Mouse (Mus musculus) gastrocnemius, postnatal 36 days (tissue): ENCODE results near the gene Esrrg. TPM values are rescaled to one million over a fixed set of nuclear protein-coding genes. Genes with fewer than 3 reads are reported as not detected.

ENCODE experiments used
- DNase-seq, 2 experiments: peaks; one replicate each; pipeline ENCODE4 v3.0.0; 2022
- intact Hi-C: fragments of 180-260 bp; cut with DNase I; formaldehyde crosslinking; loops from one replicate; pipeline ENCODE4 v1.15.1; 2025
- total RNA-seq, 2 experiments: library from RNA; stranded (reverse); gene quantifications; 2 replicates each; pipeline ENCODE4 v1.2.3; 2021

Esrrg gene
- total RNA-seq, 2 experiments from 2014 or later, result 18.5 to 30.4 TPM

DNA sequence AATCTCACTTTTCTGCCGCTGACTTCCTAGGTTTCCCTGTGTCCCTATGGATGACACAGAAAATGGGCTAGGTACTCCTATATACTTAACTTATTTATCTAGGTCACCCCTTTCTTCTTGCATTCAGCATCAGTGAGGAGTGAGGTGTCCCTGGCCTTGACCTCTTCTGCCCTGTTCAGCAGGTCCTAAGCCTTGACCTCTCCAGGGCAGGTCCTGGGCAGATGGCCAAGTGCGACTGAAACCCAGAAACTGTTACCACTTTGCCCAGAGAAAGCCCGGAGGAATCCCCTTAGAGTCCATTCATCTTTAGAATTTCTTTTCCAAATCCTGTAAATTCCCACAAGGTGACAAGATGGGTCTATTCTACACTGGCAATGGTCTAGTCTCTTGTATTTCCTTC lies 201.0 kb downstream of the Esrrg start:
- intact Hi-C loops, result no loop called here
- no peak for DNase-seq

- no peak for DNase-seq
- intact Hi-C loops, result no loop called here
Observed at GRCm38 (mm10) chr1:187819406-187819805, 210.8 kb downstream of the Esrrg start.

DNA sequence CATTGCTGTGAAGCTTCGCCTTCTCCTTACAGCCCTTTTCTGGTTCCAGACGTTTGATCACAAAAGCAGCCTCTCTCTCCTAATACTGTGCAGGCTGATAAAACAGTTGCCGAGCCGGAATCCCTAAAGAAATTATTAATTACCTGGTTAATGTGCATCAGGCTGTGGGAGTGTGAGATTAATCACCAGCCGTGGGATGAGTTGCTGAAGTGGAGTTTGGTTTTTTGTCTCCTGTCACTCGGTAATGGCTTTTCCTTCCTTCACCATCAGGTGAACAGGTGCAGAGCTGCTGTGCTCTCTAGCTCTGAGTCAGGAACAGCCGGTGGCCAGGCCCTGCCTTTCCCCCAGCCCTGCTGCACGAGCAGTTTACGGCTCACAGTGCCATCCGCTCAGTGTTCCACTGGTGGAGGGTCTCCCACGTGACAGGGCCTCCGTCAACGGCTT lies 212.8 kb downstream of the Esrrg start:
- DNase-seq, result no peak
- intact Hi-C loops, result no loop called here

- intact Hi-C loops, result no loop called here
- no peak for DNase-seq
Observed at GRCm38 (mm10) chr1:187823351-187823750, 214.8 kb downstream of the Esrrg start.

DNA sequence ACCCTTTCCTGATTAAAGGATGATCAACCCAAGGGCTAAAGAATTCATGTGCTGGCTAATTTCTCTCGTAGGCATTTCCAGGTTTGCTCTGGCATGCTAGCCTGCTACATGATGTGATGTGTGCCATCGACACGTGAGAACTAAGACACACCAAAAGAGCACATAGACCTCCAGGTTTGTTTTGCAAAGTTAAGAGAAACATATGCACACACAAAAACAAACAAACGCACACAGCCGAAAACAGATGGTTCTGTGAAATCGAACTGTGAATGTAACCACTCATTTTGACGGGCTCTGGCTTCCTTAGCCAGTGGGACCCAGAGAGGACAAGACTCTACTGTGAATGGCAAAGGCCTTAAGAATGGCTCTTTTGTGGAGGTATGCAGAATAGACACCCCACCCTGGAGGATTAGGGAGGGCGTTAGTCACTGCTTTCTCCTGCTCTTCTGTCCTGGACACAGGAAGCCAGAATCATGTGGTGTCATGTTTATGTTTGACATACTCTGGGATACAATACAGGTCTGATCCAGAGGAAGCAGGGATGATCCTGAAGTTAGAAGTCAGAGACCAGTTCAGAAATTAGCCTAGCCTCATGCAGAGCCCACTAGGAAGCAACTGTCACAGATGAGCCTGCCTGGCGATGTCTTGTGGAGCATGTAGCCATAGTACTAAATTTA lies 217.0 kb downstream of the Esrrg start:
- intact Hi-C loops, result no loop called here
- no peak for DNase-seq

DNA sequence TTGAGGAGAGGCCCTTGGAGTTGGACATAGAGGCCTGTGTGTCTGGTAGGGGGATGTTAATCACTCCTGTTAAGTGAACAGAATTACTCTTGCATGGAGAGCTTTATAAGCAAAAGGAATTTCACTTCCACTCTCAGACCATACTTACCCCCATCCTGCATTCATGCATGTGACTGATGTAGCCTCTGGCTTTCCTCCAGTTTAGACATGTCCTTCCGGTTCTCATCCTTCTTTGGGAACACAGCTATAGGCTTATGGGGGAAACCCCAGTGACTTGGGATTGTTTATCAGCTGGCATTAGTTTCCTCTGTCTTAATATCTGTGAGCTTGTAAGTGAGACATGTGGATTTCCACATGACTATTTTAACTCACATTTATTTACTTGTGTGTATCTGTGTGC lies 217.5 kb downstream of the Esrrg start:
- DNase-seq, result no peak
- intact Hi-C loops, result no loop called here

GRCm38 (mm10) chr1:187826869-187827268 lies 218.3 kb downstream of the Esrrg start:
- intact Hi-C loops, result no loop called here

GRCm38 (mm10) chr1:187830937-187831336 lies 222.3 kb downstream of the Esrrg start:
- intact Hi-C loops, result no loop called here

More at GRCm38 (mm10) chr1:187826869-187827268, 218.3 kb downstream of the Esrrg start:
- DNase-seq, result no peak

GRCm38 (mm10) chr1:187832851-187833250 lies 224.3 kb downstream of the Esrrg start:
- intact Hi-C loops, result no loop called here
- no peak for DNase-seq

More at GRCm38 (mm10) chr1:187830937-187831336, 222.3 kb downstream of the Esrrg start:
- no peak for DNase-seq

DNA sequence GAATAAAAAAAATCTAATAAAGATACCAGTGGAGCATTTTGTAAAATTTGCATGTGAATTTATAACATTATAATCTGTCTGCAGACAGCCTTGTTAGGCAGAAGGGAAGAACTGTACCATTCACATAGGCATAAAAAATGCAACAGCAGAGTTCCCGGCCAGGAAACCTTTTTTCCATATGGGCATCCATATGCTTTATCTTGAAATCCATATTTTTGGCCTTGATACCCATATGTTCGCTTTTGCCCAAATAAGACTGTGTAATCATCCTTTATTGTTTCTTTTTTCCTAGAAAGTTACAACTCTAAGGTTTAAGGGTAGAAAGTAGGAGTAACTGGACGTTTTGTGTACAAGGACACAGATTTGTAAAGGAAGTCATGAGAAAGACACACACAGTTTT lies 226.0 kb downstream of the Esrrg start:
- DNase-seq, result no peak
- intact Hi-C loops, result no loop called here

- intact Hi-C loops, result loop anchor here (5.0 kb wide), 1 partner anchor 584 kb away; no protein-coding TSS in a partner anchor
Observed at GRCm38 (mm10) chr1:187836384-187836783, 227.8 kb downstream of the Esrrg start.

GRCm38 (mm10) chr1:187836876-187837275 lies 228.3 kb downstream of the Esrrg start:
- DNase-seq, result no peak
- intact Hi-C loops, result loop anchor here (5.0 kb wide), 1 partner anchor 585 kb away; no protein-coding TSS in a partner anchor

More at GRCm38 (mm10) chr1:187836384-187836783, 227.8 kb downstream of the Esrrg start:
- no peak for DNase-seq

DNA sequence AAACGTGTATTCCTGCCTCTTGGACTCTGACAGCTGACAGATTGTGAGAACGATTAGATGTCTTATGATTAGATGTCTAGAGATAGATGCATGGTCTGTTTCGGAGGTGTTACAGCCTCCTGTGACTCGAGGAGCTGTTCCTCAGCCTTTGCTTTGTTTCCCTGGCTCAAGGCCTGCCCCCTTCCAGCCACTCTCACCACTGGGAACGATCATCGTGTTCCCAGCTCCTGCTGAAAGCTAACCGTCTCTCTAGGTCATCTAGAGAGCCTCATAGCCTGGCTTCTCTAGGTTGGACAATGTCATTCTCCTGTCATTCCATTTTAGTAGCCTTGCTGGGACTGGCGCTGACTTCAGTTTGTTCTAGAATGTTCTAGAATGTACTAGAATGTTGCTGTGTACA lies 233.0 kb downstream of the Esrrg start:
- no peak for DNase-seq
- intact Hi-C loops, result no loop called here

DNA sequence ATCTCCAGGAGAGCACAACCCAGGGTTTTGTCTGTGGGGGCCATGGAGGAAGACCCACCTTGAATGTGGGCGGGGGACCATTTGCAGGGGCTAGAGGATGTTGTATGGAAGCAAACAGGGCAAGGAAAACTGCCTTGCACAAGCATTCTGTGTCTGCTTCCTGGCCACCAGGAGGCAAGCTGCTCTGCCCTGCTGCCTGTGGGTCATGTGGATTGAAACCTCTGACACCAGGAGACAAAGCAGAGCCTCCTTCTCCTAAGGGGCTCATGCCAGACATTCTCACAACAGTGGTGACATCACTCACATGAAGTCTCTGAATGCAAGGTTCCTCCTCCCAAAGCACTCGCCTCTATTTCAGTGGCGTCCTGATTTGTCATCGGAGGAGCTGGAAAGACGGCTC lies 234.1 kb downstream of the Esrrg start:
- intact Hi-C loops, result no loop called here
- no peak for DNase-seq

GRCm38 (mm10) chr1:187854148-187854547 lies 245.6 kb downstream of the Esrrg start:
- no peak for DNase-seq
- intact Hi-C loops, result no loop called here

GRCm38 (mm10) chr1:187862339-187862738 lies 253.7 kb downstream of the Esrrg start:
- intact Hi-C loops, result no loop called here
- no peak for DNase-seq

- no peak for DNase-seq
- intact Hi-C loops, result no loop called here
Observed at GRCm38 (mm10) chr1:187868427-187868826, 259.8 kb downstream of the Esrrg start.

DNA sequence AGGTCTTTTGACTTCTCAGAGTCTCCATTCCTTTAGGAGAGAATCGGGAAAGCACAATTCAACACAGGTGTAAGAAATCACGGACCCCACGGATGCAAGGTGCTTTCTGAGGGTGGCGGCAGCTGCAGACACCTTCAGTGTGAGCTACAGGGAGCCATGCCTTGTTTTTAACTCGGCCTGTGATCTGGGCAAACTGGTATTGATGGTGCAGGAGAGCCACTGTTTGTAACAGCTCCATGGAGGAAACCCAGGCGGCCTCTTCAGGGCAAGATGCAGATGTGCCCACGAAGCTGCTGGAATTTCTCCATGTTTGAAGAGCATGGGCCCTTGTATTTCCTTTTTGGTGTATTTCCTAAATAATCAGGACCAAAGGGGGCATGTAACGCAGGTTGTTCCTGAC lies 263.6 kb downstream of the Esrrg start:
- DNase-seq, result no peak
- intact Hi-C loops, result no loop called here

GRCm38 (mm10) chr1:187872744-187873143 lies 264.2 kb downstream of the Esrrg start:
- no peak for DNase-seq
- intact Hi-C loops, result no loop called here

- no peak for DNase-seq
- intact Hi-C loops, result no loop called here
Observed at GRCm38 (mm10) chr1:187873770-187874169, 265.2 kb downstream of the Esrrg start.

DNA sequence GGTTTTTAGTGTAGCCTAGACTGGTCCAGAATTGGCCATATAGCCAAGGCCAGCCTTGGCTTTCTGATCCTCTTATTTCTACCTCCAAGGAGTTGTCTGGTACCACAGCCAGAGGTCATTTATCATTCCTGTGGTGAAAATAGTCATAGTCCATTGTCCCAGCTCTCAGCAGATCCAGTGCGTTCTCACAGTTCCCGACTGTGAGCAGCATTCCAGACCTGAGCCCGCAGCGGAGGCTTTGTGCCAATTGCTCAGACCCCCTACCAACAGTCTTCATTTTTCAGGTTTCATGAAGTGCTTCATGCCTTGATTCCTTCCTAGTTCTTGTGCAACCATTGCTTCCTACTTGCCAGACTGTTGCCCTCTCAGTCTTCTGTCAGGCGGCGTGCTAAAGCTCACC lies 278.7 kb downstream of the Esrrg start:
- intact Hi-C loops, result no loop called here
- DNase-seq, result no peak

GRCm38 (mm10) chr1:187888142-187888541 lies 279.6 kb downstream of the Esrrg start:
- intact Hi-C loops, result no loop called here
- no peak for DNase-seq

DNA sequence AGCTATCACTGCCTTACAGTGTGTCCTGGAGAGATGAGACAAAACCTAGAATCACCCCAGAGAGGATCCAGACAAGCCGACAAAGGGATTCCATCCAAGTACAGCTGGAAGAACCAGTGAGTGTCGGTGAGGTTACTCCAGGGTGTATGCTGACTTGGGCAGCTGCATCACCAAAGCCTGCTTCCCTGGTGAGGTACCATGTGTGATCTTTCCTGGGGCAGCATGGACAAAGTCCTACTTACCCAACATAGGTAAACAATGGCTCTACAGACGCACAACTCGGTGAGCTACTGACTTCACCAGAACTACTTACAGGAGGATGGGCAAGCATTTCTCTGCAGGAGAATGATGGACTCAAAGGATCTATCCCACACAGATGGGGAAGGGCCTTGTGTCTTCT lies 280.5 kb downstream of the Esrrg start:
- no peak for DNase-seq
- intact Hi-C loops, result no loop called here
